In genomic region chr13:103986660-103987059, GRCm38 (mm10) we compare ENCODE assay signal across 11 mouse cellular contexts.
DNase-seq lines count a peak whose midpoint lies in the region; ATAC-seq and TF ChIP-seq lines count a peak whose summit lies in the region.
"Had no signal": no experiment of that assay in that cellular context is flagged by ENCODE, and none has a peak within 500 bp of the region (broad histone marks: within the 10 kb centered on the region; RNA-seq: fewer than 3 reads in every experiment).

No protein-coding gene starts in this region.

- no peak overlapping the region for H3K4me2 ChIP-seq in forebrain, embryonic 16.5 days (ENCODE audit: low read length)
- no peak overlapping the region for H3K4me2 ChIP-seq in forebrain, embryonic 12.5 days
- H3K4me2 ChIP-seq in lung, postnatal 0 days (replicated peaks; ENCODE audit: low read depth, low read length), result no peak overlapping the region
- H3K4me2 ChIP-seq in kidney, embryonic 16.5 days (replicated peaks; ENCODE audit: low read depth, low read length), result no peak overlapping the region
- H3K4me2 ChIP-seq: hindbrain, embryonic 15.5 days had no signal

- intact Hi-C loops in gastrocnemius, adult 2 months (cut with DNase I), result loop anchor here (5.0 kb wide), 1 partner anchor 36 kb away; no protein-coding TSS in a partner anchor

- H3K27ac ChIP-seq in forebrain, embryonic 16.5 days (ENCODE audit: low read length), result no peak overlapping the region
- no peak overlapping the region for H3K27ac ChIP-seq in forebrain, embryonic 12.5 days
- H3K27ac ChIP-seq in lung, postnatal 0 days (ENCODE audit: low read length), result peak overlapping the region; percentile 79
- H3K27ac ChIP-seq in kidney, embryonic 16.5 days (ENCODE audit: low read length), result peak overlapping the region; percentile 48; the same call in 1 of the 2 replicates
- no peak overlapping the region for H3K27ac ChIP-seq in gastrocnemius, adult 2 months
- H3K27ac ChIP-seq: hindbrain, embryonic 15.5 days had no signal

- no peak overlapping the region for H3K9ac ChIP-seq in forebrain, embryonic 16.5 days (replicated peaks; ENCODE audit: low read depth, low read length)
- H3K9ac ChIP-seq in forebrain, embryonic 12.5 days, result no peak overlapping the region
- no peak overlapping the region for H3K9ac ChIP-seq in lung, postnatal 0 days (replicated peaks; ENCODE audit: low read depth)
- H3K9ac ChIP-seq in kidney, embryonic 16.5 days (replicated peaks; ENCODE audit: low read length), result no peak overlapping the region
- H3K9ac ChIP-seq: hindbrain, embryonic 15.5 days had no signal

- no peak for TF ChIP-seq CTCF in lung, postnatal 0 days (IDR thresholded peaks at IDR 0.05)
- TF ChIP-seq CTCF in lung, adult 2 months (IDR thresholded peaks at IDR 0.05; ENCODE audit: insufficient read depth, low read length), result no peak
- TF ChIP-seq CTCF in gastrocnemius, adult 2 months (IDR thresholded peaks at IDR 0.05), result no peak

- H3K27me3 ChIP-seq in forebrain, embryonic 16.5 days (replicated peaks; ENCODE audit: control insufficient read depth, insufficient read depth, low read length), result no peaks in the 10 kb centered on the region
- H3K27me3 ChIP-seq in forebrain, embryonic 12.5 days, result no peaks in the 10 kb centered on the region
- H3K27me3 ChIP-seq in lung, postnatal 0 days (replicated peaks; ENCODE audit: insufficient read depth, low read length), result no peaks in the 10 kb centered on the region
- H3K27me3 ChIP-seq in kidney, embryonic 16.5 days (ENCODE audit: insufficient read depth, low read length), result no peaks in the 10 kb centered on the region
- H3K27me3 ChIP-seq: hindbrain, embryonic 15.5 days had no signal

- TF ChIP-seq POLR2A in lung, adult 2 months (IDR thresholded peaks at IDR 0.05; ENCODE audit: borderline replicate concordance, extremely low read depth, low read depth, low read length), result no peak

- 0 out of 2 replicates have a peak, but pooled peaks cover 2% of the 10 kb centered on the region for H3K9me3 ChIP-seq in forebrain, embryonic 16.5 days (ENCODE audit: control insufficient read depth, low read length)
- H3K9me3 ChIP-seq in forebrain, embryonic 12.5 days, result 0 out of 2 replicates have a peak, but pooled peaks cover 6% of the 10 kb centered on the region
- peaks cover 3% of the 10 kb centered on the region for H3K9me3 ChIP-seq in lung, postnatal 0 days (ENCODE audit: low read length)
- peaks cover 9% of the 10 kb centered on the region for H3K9me3 ChIP-seq in kidney, embryonic 16.5 days (ENCODE audit: low read length)

- 0 out of 2 replicates have a peak, but pooled peaks have one; percentile 21 for TF ChIP-seq EP300 in lung, postnatal 0 days (IDR thresholded peaks at IDR 0.05)

- no peaks in the 10 kb centered on the region for H3K4me1 ChIP-seq in forebrain, embryonic 16.5 days (replicated peaks; ENCODE audit: control insufficient read depth, insufficient read depth, low read length)
- H3K4me1 ChIP-seq in forebrain, embryonic 12.5 days, result no peaks in the 10 kb centered on the region
- H3K4me1 ChIP-seq in lung, postnatal 0 days (ENCODE audit: insufficient read depth, low read depth, low read length), result no peaks in the 10 kb centered on the region; the same call in 1 of the 2 replicates
- peaks cover 5% of the 10 kb centered on the region; the same call in 1 of the 2 replicates for H3K4me1 ChIP-seq in lung, adult 2 months (ENCODE audit: control insufficient read depth, insufficient read depth, low read length)
- H3K4me1 ChIP-seq in kidney, embryonic 16.5 days (ENCODE audit: insufficient read depth, low read length), result peaks cover 4% of the 10 kb centered on the region
- H3K4me1 ChIP-seq: hindbrain, embryonic 15.5 days had no signal

- H3K4me3 ChIP-seq in forebrain, embryonic 16.5 days (replicated peaks; ENCODE audit: low read length), result no peak overlapping the region
- H3K4me3 ChIP-seq in forebrain, embryonic 12.5 days (replicated peaks), result no peak overlapping the region
- H3K4me3 ChIP-seq in lung, postnatal 0 days (ENCODE audit: low read depth, low read length), result no peak overlapping the region
- no peak overlapping the region for H3K4me3 ChIP-seq in lung, adult 2 months (replicated peaks; ENCODE audit: extremely low read depth, low read depth, low read length)
- no peak overlapping the region for H3K4me3 ChIP-seq in kidney, embryonic 16.5 days (ENCODE audit: low read length)
- no peak overlapping the region for H3K4me3 ChIP-seq in gastrocnemius, adult 2 months
- H3K4me3 ChIP-seq: hindbrain, embryonic 15.5 days had no signal

- DNase-seq in lung, postnatal 0 days (ENCODE audit: low spot score), result peak; percentile 73
- no peak for DNase-seq in lung, adult 2 months
- DNase-seq in telencephalon, adult 2 months (ENCODE audit: low read depth, low spot score), result peak; percentile 70
- no peak for DNase-seq in urinary bladder, postnatal 14 days (ENCODE audit: low spot score)
- DNase-seq in gastrocnemius, adult 2 months, result no peak
- DNase-seq: gastrocnemius, postnatal 36 days; layer of hippocampus, postnatal 36 days had no signal

- WGBS in forebrain, embryonic 16.5 days, result 72% methylated on average over 4 of the region's 4 CpGs
- 89% methylated on average over 4 of the region's 4 CpGs for WGBS in forebrain, embryonic 12.5 days
- 37% methylated on average over 4 of the region's 4 CpGs for WGBS in lung, postnatal 0 days
- WGBS in lung, adult 2 months, result 46% methylated on average over 4 of the region's 4 CpGs
- WGBS in kidney, embryonic 16.5 days, result 59% methylated on average over 4 of the region's 4 CpGs

- ATAC-seq in forebrain, embryonic 16.5 days, result peak; percentile 40; the same call in 1 of the 2 replicates
- ATAC-seq in forebrain, embryonic 12.5 days (ENCODE audit: low FRiP score), result no peak
- ATAC-seq in lung, postnatal 0 days, result peak; percentile 45; the same call in 1 of the 2 replicates
- peak; percentile 81 for ATAC-seq in kidney, embryonic 16.5 days (ENCODE audit: low FRiP score, low TSS enrichment)

- H3K36me3 ChIP-seq in forebrain, embryonic 16.5 days (ENCODE audit: control insufficient read depth, insufficient read depth), result no peaks in the 10 kb centered on the region
- H3K36me3 ChIP-seq in forebrain, embryonic 12.5 days (replicated peaks), result no peaks in the 10 kb centered on the region
- no peaks in the 10 kb centered on the region for H3K36me3 ChIP-seq in lung, postnatal 0 days (ENCODE audit: insufficient read depth, low read length)
- H3K36me3 ChIP-seq in kidney, embryonic 16.5 days (ENCODE audit: insufficient read depth, low read length), result no peaks in the 10 kb centered on the region
- H3K36me3 ChIP-seq: hindbrain, embryonic 15.5 days had no signal

Comparison
In these comparisons a context has a peak if more than half of its experiments do, and no peak if none do; other contexts are left out.
1. DNase-seq: peak in lung, postnatal 0 days (single experiment) and telencephalon, adult 2 months (single experiment); none in lung, adult 2 months (single experiment), urinary bladder, postnatal 14 days (single experiment) and gastrocnemius, adult 2 months (single experiment).
2. H3K27ac ChIP-seq: peak in lung, postnatal 0 days (single experiment) and kidney, embryonic 16.5 days (single experiment); none in forebrain, embryonic 16.5 days (single experiment), forebrain, embryonic 12.5 days (single experiment) and gastrocnemius, adult 2 months (single experiment).